Mouse (Mus musculus): Measurements from ENCODE around the gene Olfr1303.

The Olfr1303 gene

GRCm38 (mm10) chr2:111820240-111820639 lies at the start of gene Olfr1303:
Gene Olfr1303, minus strand, starts transcription at chr2:111820340.
- DNase-seq, result no peak

- no peak for DNase-seq
These were observed 7.2 kb downstream of the Olfr1303 start for GRCm38 (mm10) chr2:111812936-111813335.

GRCm38 (mm10) chr2:111777129-111777528 lies 43.0 kb downstream of the Olfr1303 start, which contains the start of gene Olfr1302:
Gene Olfr1302, plus strand, starts transcription at chr2:111777429.
- no peak for DNase-seq

Data from lung, postnatal 36 days (tissue).